Mouse (Mus musculus) hindbrain, embryonic 11.5 days (tissue): Measurements from ENCODE around the gene Tcf7l2. TPM values are rescaled to one million over a fixed set of nuclear protein-coding genes. Genes with fewer than 3 reads are reported as not detected.

ENCODE experiments used
- ATAC-seq: fragments of 200-750 bp; cut with Nextera tagmentation; 2 replicates; pipeline ENCODE4 v1.8.0; 2017; ENCODE audit warnings: mild to moderate bottlenecking, moderate TSS enrichment, moderate library complexity; ENCODE audit not compliant: low FRiP score
- DNase-seq: peaks from one replicate; pipeline ENCODE4 v3.0.0-alpha.2; 2015; ENCODE audit warnings: low spot score
- H3K27ac ChIP-seq: fragments of 300-500 bp; sonication (generic); 2 replicates; pipeline ENCODE4 v1.5.1; 2014; ENCODE audit warnings: mild to moderate bottlenecking, low read depth, low read length
- H3K27me3 ChIP-seq: fragments of 300-500 bp; sonication (generic); 2 replicates; pipeline ENCODE4 v1.6.1; 2014; ENCODE audit warnings: mild to moderate bottlenecking, low read length, moderate library complexity, mixed read lengths; ENCODE audit not compliant: control insufficient read depth, insufficient read depth
- H3K36me3 ChIP-seq: fragments of 300-500 bp; sonication (generic); 2 replicates; pipeline ENCODE4 v1.6.1; 2014; ENCODE audit warnings: mild to moderate bottlenecking, low read length, moderate library complexity, mixed read lengths; ENCODE audit not compliant: control insufficient read depth, insufficient read depth
- H3K4me1 ChIP-seq: fragments of 300-500 bp; sonication (generic); replicated peaks from 2 replicates; pipeline ENCODE4 v1.6.1; 2014; ENCODE audit warnings: low read length, mixed read lengths; ENCODE audit not compliant: control insufficient read depth, insufficient read depth
- H3K4me2 ChIP-seq: fragments of 300-500 bp; sonication (generic); replicated peaks from 2 replicates; pipeline ENCODE4 v1.6.1; 2014; ENCODE audit warnings: mild to moderate bottlenecking, low read depth, low read length
- H3K4me3 ChIP-seq: fragments of 300-500 bp; sonication (generic); 2 replicates; pipeline ENCODE4 v1.5.1; 2014; ENCODE audit warnings: low read depth, low read length
- H3K9ac ChIP-seq: fragments of 300-500 bp; sonication (generic); 2 replicates; pipeline ENCODE4 v1.6.1; 2014; ENCODE audit warnings: low read depth, low read length
- H3K9me3 ChIP-seq: fragments of 300-500 bp; sonication (generic); 2 replicates; pipeline ENCODE4 v1.6.1; 2016; ENCODE audit warnings: low read length; ENCODE audit not compliant: control insufficient read depth
- WGBS: fragments of 180-500 bp; shearing (Covaris S2); extraction: QIAGEN DNeasy Blood & Tissue Kit; methylation state at CpG from one replicate; pipeline ENCODE4 v1.1.7; 2014; 5-methylcytosine and 5-hydroxymethylcytosine counted together
- polyA plus RNA-seq: library from polyadenylated mRNA; unstranded; fragments of >200 nt; fragmentation: Nextera tagmentation; extraction: Ambion mirVana; gene quantifications from 2 replicates; pipeline ENCODE4 v1.2.1, GENCODE M21; 2014

The Tcf7l2 gene
- polyA plus RNA-seq, 1 experiment from 2014 or later = 76.9 TPM

DNA sequence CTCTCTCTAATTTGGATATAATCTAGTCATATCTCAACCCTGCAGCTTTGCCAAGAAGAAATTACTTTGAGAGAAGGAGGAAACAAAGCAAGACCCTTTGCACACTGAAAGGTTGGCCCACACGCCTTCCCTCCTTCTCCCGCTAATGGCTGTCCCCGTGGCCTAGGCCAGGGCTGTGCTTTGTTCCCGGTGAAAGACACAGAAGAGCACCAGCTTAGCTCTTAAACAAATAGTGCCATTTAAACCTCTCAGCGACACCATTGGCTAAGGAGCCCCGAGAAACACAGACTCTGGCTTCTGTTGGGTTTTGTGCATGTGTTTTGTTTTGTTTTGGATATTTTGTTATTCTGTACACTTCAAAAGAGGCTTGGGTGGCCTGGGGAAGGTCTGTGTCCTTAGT, 37.5 kb upstream of the Tcf7l2 start:
- no peak overlapping the region for H3K4me3 ChIP-seq
- 50% methylated on average over 6 of the region's 6 CpGs for WGBS
- ATAC-seq (no peak), DNase-seq (no peak)
- no peaks in the 10 kb centered on the region for H3K4me1 ChIP-seq
- H3K9ac ChIP-seq = no peak overlapping the region
- no peaks in the 10 kb centered on the region for H3K36me3 ChIP-seq
- H3K4me2 ChIP-seq = no peak overlapping the region
- no peaks in the 10 kb centered on the region for H3K9me3 ChIP-seq
- H3K27ac ChIP-seq = no peak overlapping the region
- H3K27me3 ChIP-seq = no peaks in the 10 kb centered on the region

DNA sequence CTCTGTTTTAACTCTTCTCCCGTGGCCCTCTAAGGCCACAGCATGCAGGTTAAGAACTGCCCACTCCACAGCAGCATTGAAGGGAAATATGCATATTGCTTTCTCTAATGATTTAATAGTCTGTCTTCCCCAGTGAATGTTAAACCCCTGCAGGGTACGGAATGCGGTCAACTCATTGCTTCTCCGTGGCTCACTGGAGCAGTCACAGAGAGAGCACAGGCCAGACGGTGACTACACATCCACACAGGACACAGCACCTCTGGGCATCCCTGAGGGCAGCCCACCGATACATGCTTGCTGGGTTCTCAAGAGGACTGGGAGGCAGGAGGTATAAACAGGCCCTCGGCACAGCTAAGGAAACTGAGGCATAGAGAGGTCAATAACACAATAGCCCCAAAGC, 35.3 kb upstream of the Tcf7l2 start:
- no peaks in the 10 kb centered on the region for H3K4me1 ChIP-seq
- no peak overlapping the region for H3K4me3 ChIP-seq
- no peaks in the 10 kb centered on the region for H3K36me3 ChIP-seq
- DNase-seq (no peak), ATAC-seq (no peak)
- no peak overlapping the region for H3K9ac ChIP-seq
- H3K4me2 ChIP-seq = no peak overlapping the region
- no peaks in the 10 kb centered on the region for H3K27me3 ChIP-seq
- WGBS = 83% methylated on average over 7 of the region's 7 CpGs
- H3K27ac ChIP-seq = no peak overlapping the region
- no peaks in the 10 kb centered on the region for H3K9me3 ChIP-seq

DNA sequence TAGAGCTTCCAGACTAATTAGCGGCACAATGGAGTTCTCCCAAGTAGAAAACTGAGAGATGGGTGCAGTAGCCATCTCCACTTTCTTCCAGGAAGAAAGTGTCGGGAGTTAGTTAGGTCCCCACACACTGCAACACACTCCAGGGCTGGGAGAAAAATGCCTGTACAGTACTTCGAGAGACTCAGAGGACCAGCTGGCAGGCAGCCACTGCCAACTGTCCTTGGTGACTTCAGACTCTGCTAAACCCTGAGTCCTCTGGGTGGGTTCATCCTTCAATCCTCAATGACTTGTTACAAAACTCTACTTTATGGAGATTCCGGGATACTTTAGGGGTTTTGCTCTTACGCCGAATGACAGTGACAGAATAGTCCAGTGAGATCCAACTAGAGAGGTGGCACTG, 34.8 kb upstream of the Tcf7l2 start:
- Histone ChIP-seq H3K27me3 (no peaks in the 10 kb centered on the region), H3K4me2 (no peak overlapping the region), H3K4me1 (no peaks in the 10 kb centered on the region), H3K4me3 (no peak overlapping the region), H3K9me3 (no peaks in the 10 kb centered on the region), H3K27ac (no peak overlapping the region), H3K36me3 (no peaks in the 10 kb centered on the region), H3K9ac (no peak overlapping the region)
- no peak for ATAC-seq
- WGBS = 93% methylated on average over 6 of the region's 6 CpGs
- no peak for DNase-seq

DNA sequence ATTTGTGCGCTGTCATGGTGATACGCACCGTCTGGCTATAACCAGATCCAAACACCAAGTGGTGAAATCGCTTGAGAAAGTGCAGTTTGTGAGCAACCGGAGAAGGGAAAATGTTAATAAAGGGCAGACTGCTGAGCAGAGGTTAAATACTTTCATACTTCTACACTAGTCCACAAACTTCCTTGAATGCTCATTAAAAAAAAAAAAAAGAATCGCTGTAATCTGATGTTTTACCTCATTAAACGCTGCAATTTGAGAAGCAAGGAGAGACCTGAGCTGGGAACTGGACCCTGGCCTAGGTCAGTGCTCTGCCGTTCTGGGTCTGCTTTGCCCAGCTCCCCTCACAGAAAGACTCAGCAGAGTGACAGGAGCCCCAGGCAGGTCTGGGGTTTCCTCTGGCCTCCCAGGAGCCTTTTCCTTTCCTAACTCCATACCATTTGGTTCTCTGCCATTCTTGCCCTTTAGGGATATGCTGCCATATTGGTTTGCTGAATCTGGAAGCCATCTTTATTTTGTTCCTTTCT, 33.5 kb upstream of the Tcf7l2 start:
- Histone ChIP-seq H3K9me3 (no peaks in the 10 kb centered on the region), H3K9ac (no peak overlapping the region), H3K4me2 (no peak overlapping the region), H3K4me1 (no peaks in the 10 kb centered on the region), H3K36me3 (no peaks in the 10 kb centered on the region), H3K27me3 (no peaks in the 10 kb centered on the region), H3K27ac (no peak overlapping the region), H3K4me3 (no peak overlapping the region)
- no peak for DNase-seq
- 78% methylated on average over 8 of the region's 8 CpGs for WGBS
- ATAC-seq = no peak

DNA sequence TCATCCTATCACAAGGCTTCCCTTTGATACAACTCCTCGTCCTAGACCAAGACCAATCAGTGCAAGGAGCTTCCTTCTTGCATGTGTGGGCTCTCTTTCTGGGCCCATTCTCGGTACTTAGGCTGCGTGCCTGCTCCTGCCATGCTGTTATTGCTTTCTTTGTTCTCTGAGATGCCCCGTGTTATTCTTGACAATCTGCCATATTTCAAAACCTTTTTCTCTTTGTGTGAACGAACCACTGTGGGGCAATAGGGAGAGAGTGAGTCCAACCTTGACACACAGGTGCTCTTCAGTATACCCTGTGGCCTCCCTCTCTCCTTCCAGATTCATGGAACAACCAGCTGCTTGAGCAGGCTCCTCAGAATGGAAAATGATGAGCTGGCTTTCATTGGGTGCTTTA, 30.8 kb upstream of the Tcf7l2 start:
- Histone ChIP-seq H3K27me3 (no peaks in the 10 kb centered on the region), H3K9ac (no peak overlapping the region), H3K27ac (no peak overlapping the region), H3K4me3 (no peak overlapping the region), H3K9me3 (no peaks in the 10 kb centered on the region), H3K4me2 (no peak overlapping the region), H3K4me1 (no peaks in the 10 kb centered on the region), H3K36me3 (no peaks in the 10 kb centered on the region)
- DNase-seq (no peak), ATAC-seq (no peak)
- 84% methylated on average over 5 of the region's 5 CpGs for WGBS

DNA sequence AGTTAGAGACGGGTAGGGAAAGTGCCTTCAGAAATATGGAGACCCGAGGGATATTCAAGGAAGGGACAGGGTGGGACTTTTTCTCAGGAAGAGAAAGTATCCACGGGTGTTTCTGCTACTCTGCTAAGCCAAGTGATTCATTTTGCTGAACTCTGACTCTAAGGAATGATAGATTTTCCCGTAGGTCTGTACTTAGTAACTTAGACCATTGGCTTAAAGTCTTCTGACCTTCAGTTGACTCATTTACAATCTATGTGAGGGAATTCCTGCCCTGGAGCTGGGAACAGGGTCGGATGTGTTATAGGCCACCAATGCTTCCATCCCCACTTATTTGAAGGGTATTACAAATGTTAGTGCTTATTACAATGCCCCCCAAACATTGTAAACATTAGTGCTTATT, 29.9 kb upstream of the Tcf7l2 start:
- H3K27ac ChIP-seq = no peak overlapping the region
- H3K27me3 ChIP-seq = no peaks in the 10 kb centered on the region
- H3K4me2 ChIP-seq = no peak overlapping the region
- H3K36me3 ChIP-seq = no peaks in the 10 kb centered on the region
- ATAC-seq = no peak
- no peak for DNase-seq
- no peak overlapping the region for H3K9ac ChIP-seq
- no peaks in the 10 kb centered on the region for H3K4me1 ChIP-seq
- 87% methylated on average over 5 of the region's 5 CpGs for WGBS
- H3K4me3 ChIP-seq = no peak overlapping the region
- no peaks in the 10 kb centered on the region for H3K9me3 ChIP-seq

DNA sequence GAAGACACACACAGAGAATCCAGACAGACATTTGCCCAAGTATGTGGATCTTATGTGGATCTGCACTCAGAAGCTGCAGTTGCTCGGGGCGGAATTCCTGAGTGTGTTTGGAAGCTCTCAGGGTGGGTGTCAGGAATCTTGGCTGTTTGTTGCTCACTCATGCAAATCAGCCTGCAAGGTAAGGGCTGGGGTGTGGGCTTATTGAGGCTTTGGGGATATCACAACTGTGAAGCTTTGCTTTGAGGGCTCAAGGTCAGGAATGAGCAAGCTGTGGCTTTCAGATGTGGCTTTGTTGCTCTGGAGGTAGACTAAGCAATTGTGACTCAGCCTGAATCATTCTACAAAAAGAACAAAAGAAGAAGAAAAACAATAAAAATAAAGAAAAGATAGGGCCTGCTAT, 28.9 kb upstream of the Tcf7l2 start:
- H3K9me3 ChIP-seq = no peaks in the 10 kb centered on the region
- no peak overlapping the region for H3K4me3 ChIP-seq
- ATAC-seq (no peak), DNase-seq (no peak)
- no peak overlapping the region for H3K27ac ChIP-seq
- H3K4me1 ChIP-seq = no peaks in the 10 kb centered on the region
- no peaks in the 10 kb centered on the region for H3K36me3 ChIP-seq
- H3K4me2 ChIP-seq = no peak overlapping the region
- H3K9ac ChIP-seq = no peak overlapping the region
- 93% methylated on average over 2 of the region's 2 CpGs for WGBS
- H3K27me3 ChIP-seq = no peaks in the 10 kb centered on the region

DNA sequence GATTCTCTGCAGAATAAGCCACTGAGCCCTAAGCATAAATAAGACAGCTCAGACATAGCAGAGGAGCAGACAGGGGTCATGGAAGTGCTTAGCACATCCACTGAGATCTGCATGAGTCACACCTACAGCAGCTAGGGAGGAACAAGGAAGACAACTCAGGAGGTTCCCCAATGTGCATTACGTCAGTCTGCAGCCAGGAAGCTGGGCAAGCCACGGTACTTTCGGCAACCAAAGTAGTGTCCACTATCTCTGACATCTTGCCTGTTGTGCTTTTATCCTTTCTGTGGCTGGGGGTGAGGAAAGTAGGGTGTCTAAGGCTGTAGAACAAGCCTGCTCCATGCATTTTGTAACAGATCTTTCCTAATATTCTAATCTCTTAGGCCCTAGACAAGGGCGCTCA, 27.6 kb upstream of the Tcf7l2 start:
- Histone ChIP-seq H3K9me3 (no peaks in the 10 kb centered on the region), H3K4me3 (no peak overlapping the region), H3K4me1 (no peaks in the 10 kb centered on the region), H3K4me2 (no peak overlapping the region), H3K9ac (no peak overlapping the region), H3K27ac (no peak overlapping the region), H3K27me3 (no peaks in the 10 kb centered on the region), H3K36me3 (no peaks in the 10 kb centered on the region)
- no peak for DNase-seq
- no peak for ATAC-seq
- WGBS = 97% methylated on average over 4 of the region's 4 CpGs

DNA sequence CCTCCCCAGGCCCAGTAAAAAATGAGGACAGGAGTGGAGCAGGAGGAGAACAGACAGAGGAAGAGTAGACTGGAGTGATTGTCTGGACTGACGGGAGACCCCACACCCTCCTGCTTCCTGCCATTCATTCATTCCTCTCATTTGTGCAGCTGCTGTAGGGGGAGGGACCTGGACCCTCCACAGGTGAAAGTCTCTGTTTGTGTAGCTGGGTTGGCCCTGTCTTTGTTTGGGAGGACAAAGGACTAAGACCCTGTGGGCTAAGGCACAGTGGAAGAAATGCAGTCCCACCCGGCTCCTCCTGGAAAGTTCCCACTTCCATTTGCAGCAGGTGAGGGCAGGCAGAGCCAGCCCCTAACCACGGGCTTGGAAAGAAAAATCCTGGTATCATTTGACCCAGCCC, 27.0 kb upstream of the Tcf7l2 start:
- H3K27ac ChIP-seq = no peak overlapping the region
- H3K27me3 ChIP-seq = no peaks in the 10 kb centered on the region
- 51% methylated on average over 3 of the region's 3 CpGs for WGBS
- no peaks in the 10 kb centered on the region for H3K4me1 ChIP-seq
- DNase-seq (no peak), ATAC-seq (no peak)
- no peaks in the 10 kb centered on the region for H3K9me3 ChIP-seq
- H3K4me2 ChIP-seq = no peak overlapping the region
- no peak overlapping the region for H3K4me3 ChIP-seq
- H3K9ac ChIP-seq = no peak overlapping the region
- no peaks in the 10 kb centered on the region for H3K36me3 ChIP-seq
